ENCODE assay signal across 18 mouse cellular contexts in genomic region chr13:94632730-94633129, GRCm38 (mm10).
A peak's percentile ranks its signal among the peaks of the same experiment; 100 is the strongest.
DNase-seq lines count a peak whose midpoint lies in the region; ATAC-seq and TF ChIP-seq lines count a peak whose summit lies in the region.
"Had no signal": no experiment of that assay in that cellular context is flagged by ENCODE, and none has a peak within 500 bp of the region (broad histone marks: within the 10 kb centered on the region; RNA-seq: fewer than 3 reads in every experiment).

No protein-coding gene starts in this region.

- no peak for TF ChIP-seq POLR2A in heart, adult 2 months (IDR thresholded peaks at IDR 0.05; ENCODE audit: insufficient read depth, low read depth, low read length)

- H3K27ac ChIP-seq in forebrain, embryonic 15.5 days (replicated peaks) = no peak overlapping the region
- no peak overlapping the region for H3K27ac ChIP-seq in forebrain, embryonic 11.5 days (ENCODE audit: low read depth, low read length)
- H3K27ac ChIP-seq in heart, embryonic 15.5 days = no peak overlapping the region
- no peak overlapping the region for H3K27ac ChIP-seq in heart, adult 2 months
- H3K27ac ChIP-seq in forebrain, embryonic 16.5 days (ENCODE audit: low read length) = no peak overlapping the region
- no peak overlapping the region for H3K27ac ChIP-seq in lung, postnatal 0 days (ENCODE audit: low read length)
- H3K27ac ChIP-seq: embryonic facial prominence, embryonic 13.5 days; hindbrain, embryonic 12.5 days had no signal

- peaks cover 6% of the 10 kb centered on the region for H3K4me1 ChIP-seq in forebrain, embryonic 15.5 days
- no peaks in the 10 kb centered on the region for H3K4me1 ChIP-seq in forebrain, embryonic 11.5 days (replicated peaks; ENCODE audit: control insufficient read depth, insufficient read depth, low read length)
- H3K4me1 ChIP-seq in heart, embryonic 15.5 days (replicated peaks) = no peaks in the 10 kb centered on the region; the same call in 1 of the 2 replicates
- no peaks in the 10 kb centered on the region for H3K4me1 ChIP-seq in heart, adult 2 months (ENCODE audit: control insufficient read depth, insufficient read depth, low read length)
- peaks cover 5% of the 10 kb centered on the region for H3K4me1 ChIP-seq in forebrain, embryonic 16.5 days (replicated peaks; ENCODE audit: control insufficient read depth, insufficient read depth, low read length)
- no peaks in the 10 kb centered on the region for H3K4me1 ChIP-seq in lung, postnatal 0 days (ENCODE audit: insufficient read depth, low read depth, low read length)
- H3K4me1 ChIP-seq: embryonic facial prominence, embryonic 13.5 days; hindbrain, embryonic 12.5 days had no signal

- H3K4me2 ChIP-seq in forebrain, embryonic 15.5 days (replicated peaks) = no peak overlapping the region
- H3K4me2 ChIP-seq in forebrain, embryonic 11.5 days (ENCODE audit: low read depth, low read length, severe bottlenecking) = no peak overlapping the region
- H3K4me2 ChIP-seq in heart, embryonic 15.5 days = 0 out of 2 replicates have a peak overlapping the region, but pooled peaks have one; percentile 14
- no peak overlapping the region for H3K4me2 ChIP-seq in forebrain, embryonic 16.5 days (ENCODE audit: low read length)
- H3K4me2 ChIP-seq in lung, postnatal 0 days (replicated peaks; ENCODE audit: low read depth, low read length) = no peak overlapping the region
- H3K4me2 ChIP-seq: embryonic facial prominence, embryonic 13.5 days; hindbrain, embryonic 12.5 days had no signal

- 0 out of 2 replicates have a peak, but pooled peaks cover 4% of the 10 kb centered on the region for H3K27me3 ChIP-seq in forebrain, embryonic 15.5 days
- no peaks in the 10 kb centered on the region for H3K27me3 ChIP-seq in forebrain, embryonic 11.5 days (ENCODE audit: control insufficient read depth, insufficient read depth, low read length)
- no peaks in the 10 kb centered on the region for H3K27me3 ChIP-seq in heart, embryonic 15.5 days
- no peaks in the 10 kb centered on the region for H3K27me3 ChIP-seq in heart, adult 2 months (ENCODE audit: control insufficient read depth, insufficient read depth, low read length)
- 0 out of 2 replicates have a peak, but pooled peaks cover 2% of the 10 kb centered on the region for H3K27me3 ChIP-seq in forebrain, embryonic 16.5 days (replicated peaks; ENCODE audit: control insufficient read depth, insufficient read depth, low read length)
- H3K27me3 ChIP-seq in lung, postnatal 0 days (replicated peaks; ENCODE audit: insufficient read depth, low read length) = no peaks in the 10 kb centered on the region
- H3K27me3 ChIP-seq: embryonic facial prominence, embryonic 13.5 days had no signal

- no peak for TF ChIP-seq EP300 in heart, adult 2 months (IDR thresholded peaks at IDR 0.05; ENCODE audit: insufficient read depth, low read depth, low read length)
- no peak for TF ChIP-seq EP300 in lung, postnatal 0 days (IDR thresholded peaks at IDR 0.05)

- DNase-seq in forebrain, embryonic 11.5 days (ENCODE audit: low spot score) = no peak
- DNase-seq in heart, adult 2 months = no peak
- peak; percentile 9 for DNase-seq in NIH3T3 (ENCODE audit: low read depth)
- DNase-seq in lung, postnatal 0 days (ENCODE audit: low spot score) = no peak
- no peak for DNase-seq in cerebellum, postnatal 14 days
- DNase-seq: adrenal gland, postnatal 10 days; cerebellum, adult 11-12 months; cerebellum, adult 9-10 months; cerebellum, postnatal 36 days; gastrocnemius, postnatal 10 days; heart, postnatal 36 days; kidney, adult 11 months had no signal

- WGBS in forebrain, embryonic 15.5 days = 42% methylated on average over 5 of the region's 5 CpGs
- 61% methylated on average over 5 of the region's 5 CpGs for WGBS in forebrain, embryonic 11.5 days
- WGBS in heart, embryonic 15.5 days = 42% methylated on average over 5 of the region's 5 CpGs
- 39% methylated on average over 5 of the region's 5 CpGs for WGBS in heart, adult 2 months
- WGBS in forebrain, embryonic 16.5 days = 36% methylated on average over 5 of the region's 5 CpGs
- WGBS in lung, postnatal 0 days = 43% methylated on average over 5 of the region's 5 CpGs

- no peak for TF ChIP-seq CTCF in heart, adult 2 months (IDR thresholded peaks at IDR 0.05)
- no peak for TF ChIP-seq CTCF in lung, postnatal 0 days (IDR thresholded peaks at IDR 0.05)

- no peaks in the 10 kb centered on the region for H3K36me3 ChIP-seq in forebrain, embryonic 15.5 days
- no peaks in the 10 kb centered on the region for H3K36me3 ChIP-seq in forebrain, embryonic 11.5 days (ENCODE audit: control insufficient read depth, insufficient read depth, low read length)
- H3K36me3 ChIP-seq in heart, embryonic 15.5 days = no peaks in the 10 kb centered on the region
- no peaks in the 10 kb centered on the region for H3K36me3 ChIP-seq in heart, adult 2 months (ENCODE audit: control insufficient read depth, insufficient read depth, low read length)
- H3K36me3 ChIP-seq in forebrain, embryonic 16.5 days (ENCODE audit: control insufficient read depth, insufficient read depth) = no peaks in the 10 kb centered on the region
- H3K36me3 ChIP-seq in lung, postnatal 0 days (ENCODE audit: insufficient read depth, low read length) = no peaks in the 10 kb centered on the region
- H3K36me3 ChIP-seq: embryonic facial prominence, embryonic 13.5 days; hindbrain, embryonic 12.5 days had no signal

- peak; percentile 55; the same call in 1 of the 2 replicates for ATAC-seq in forebrain, embryonic 15.5 days (replicated peaks)
- ATAC-seq in forebrain, embryonic 11.5 days (replicated peaks; ENCODE audit: low FRiP score) = no peak
- no peak for ATAC-seq in heart, embryonic 15.5 days (replicated peaks; ENCODE audit: insufficient number of reproducible peaks, insufficient read depth, low FRiP score, low read depth)
- peak; percentile 79; the same call in 1 of the 2 replicates for ATAC-seq in forebrain, embryonic 16.5 days
- no peak for ATAC-seq in lung, postnatal 0 days
- ATAC-seq: hindbrain, embryonic 16.5 days had no signal

- H3K79me2 ChIP-seq in heart, adult 2 months (replicated peaks; ENCODE audit: control insufficient read depth, insufficient read depth, low read length) = no peaks in the 10 kb centered on the region

- intact Hi-C loops in heart, adult 2 months (cut with DNase I) = no loop called here

- no peaks in the 10 kb centered on the region for H3K9me3 ChIP-seq in forebrain, embryonic 15.5 days
- H3K9me3 ChIP-seq in forebrain, embryonic 11.5 days (ENCODE audit: control insufficient read depth, low read length) = no peaks in the 10 kb centered on the region
- H3K9me3 ChIP-seq in heart, embryonic 15.5 days (replicated peaks) = no peaks in the 10 kb centered on the region
- no peaks in the 10 kb centered on the region for H3K9me3 ChIP-seq in forebrain, embryonic 16.5 days (ENCODE audit: control insufficient read depth, low read length)
- H3K9me3 ChIP-seq in lung, postnatal 0 days (ENCODE audit: low read length) = no peaks in the 10 kb centered on the region
- H3K9me3 ChIP-seq: embryonic facial prominence, embryonic 13.5 days; hindbrain, embryonic 12.5 days had no signal

- no peak overlapping the region for H3K4me3 ChIP-seq in forebrain, embryonic 15.5 days
- no peak overlapping the region for H3K4me3 ChIP-seq in forebrain, embryonic 11.5 days (ENCODE audit: low read depth, low read length)
- no peak overlapping the region for H3K4me3 ChIP-seq in heart, embryonic 15.5 days
- H3K4me3 ChIP-seq in heart, adult 2 months = no peak overlapping the region
- H3K4me3 ChIP-seq in forebrain, embryonic 16.5 days (replicated peaks; ENCODE audit: low read length) = no peak overlapping the region
- H3K4me3 ChIP-seq in lung, postnatal 0 days (ENCODE audit: low read depth, low read length) = no peak overlapping the region
- H3K4me3 ChIP-seq: embryonic facial prominence, embryonic 13.5 days; hindbrain, embryonic 12.5 days had no signal

- no peak overlapping the region for H3K9ac ChIP-seq in forebrain, embryonic 15.5 days (replicated peaks)
- no peak overlapping the region for H3K9ac ChIP-seq in forebrain, embryonic 11.5 days (ENCODE audit: low read length)
- H3K9ac ChIP-seq in heart, embryonic 15.5 days = no peak overlapping the region
- H3K9ac ChIP-seq in heart, adult 2 months (ENCODE audit: low read depth, low read length) = no peak overlapping the region
- H3K9ac ChIP-seq in forebrain, embryonic 16.5 days (replicated peaks; ENCODE audit: low read depth, low read length) = no peak overlapping the region
- H3K9ac ChIP-seq in lung, postnatal 0 days (replicated peaks; ENCODE audit: low read depth) = no peak overlapping the region
- H3K9ac ChIP-seq: embryonic facial prominence, embryonic 13.5 days; hindbrain, embryonic 12.5 days had no signal

Comparison
In these comparisons a context has a peak if more than half of its experiments do, and no peak if none do; other contexts are left out.
1. ATAC-seq: peak in forebrain, embryonic 15.5 days (single experiment) and forebrain, embryonic 16.5 days (single experiment); none in forebrain, embryonic 11.5 days (single experiment), heart, embryonic 15.5 days (single experiment) and lung, postnatal 0 days (single experiment).